Mouse (Mus musculus) lung, postnatal 0 days (tissue): ENCODE results near the gene Il18. TPM values are rescaled to one million over a fixed set of nuclear protein-coding genes. Genes with fewer than 3 reads are reported as not detected.

Experiments
- ATAC-seq: fragments of 200-750 bp; cut with Nextera tagmentation; 2 replicates; pipeline ENCODE4 v1.8.0; 2017; ENCODE audit warnings: moderate library complexity
- DNase-seq: peaks from one replicate; pipeline ENCODE4 v3.0.0-alpha.2; 2016; ENCODE audit warnings: low spot score
- H3K27ac ChIP-seq: fragments of 300-500 bp; sonication (generic); 2 replicates; pipeline ENCODE4 v1.5.1; 2014; ENCODE audit warnings: antibody characterized with exemption, mild to moderate bottlenecking, low read length, mixed read lengths
- H3K27me3 ChIP-seq: fragments of 300-500 bp; sonication (generic); replicated peaks from 2 replicates; pipeline ENCODE4 v1.6.1; 2014; ENCODE audit warnings: low read length, mixed read lengths; ENCODE audit not compliant: insufficient read depth
- H3K36me3 ChIP-seq: fragments of 300-500 bp; sonication (generic); 2 replicates; pipeline ENCODE4 v1.6.1; 2014; ENCODE audit warnings: low read length, mixed read lengths; ENCODE audit not compliant: insufficient read depth
- H3K4me1 ChIP-seq: fragments of 300-500 bp; sonication (generic); 2 replicates; pipeline ENCODE4 v1.6.1; 2014; ENCODE audit warnings: antibody characterized with exemption, low read depth, low read length, mixed read lengths; ENCODE audit not compliant: insufficient read depth
- H3K4me2 ChIP-seq: fragments of 300-500 bp; sonication (generic); replicated peaks from 2 replicates; pipeline ENCODE4 v1.6.1; 2014; ENCODE audit warnings: low read depth, mild to moderate bottlenecking, low read length, moderate library complexity, mixed read lengths
- H3K4me3 ChIP-seq: fragments of 300-500 bp; sonication (generic); 2 replicates; pipeline ENCODE4 v1.5.1; 2014; ENCODE audit warnings: low read depth, low read length
- H3K9ac ChIP-seq: fragments of 300-500 bp; sonication (generic); replicated peaks from 2 replicates; pipeline ENCODE4 v1.6.1; 2014; ENCODE audit warnings: low read depth, mild to moderate bottlenecking
- H3K9me3 ChIP-seq: fragments of 300-500 bp; sonication (generic); 2 replicates; pipeline ENCODE4 v1.6.1; 2016; ENCODE audit warnings: low read length, mixed read lengths
- CTCF ChIP-seq: IDR thresholded peaks from 2 replicates; pipeline ENCODE4 v1.5.1; 2016; ENCODE audit warnings: antibody characterized with exemption, mild to moderate bottlenecking
- EP300 ChIP-seq: IDR thresholded peaks from 2 replicates; pipeline ENCODE4 v1.6.1; 2016; ENCODE audit warnings: antibody characterized with exemption, mild to moderate bottlenecking, control low read depth
- WGBS: fragments of 180-500 bp; shearing (Covaris S2); extraction: QIAGEN DNeasy Blood & Tissue Kit; methylation state at CpG from one replicate; pipeline ENCODE4 v1.1.7; 2014; 5-methylcytosine and 5-hydroxymethylcytosine counted together
- polyA plus RNA-seq: library from polyadenylated mRNA; unstranded; fragments of >200 nt; fragmentation: Nextera tagmentation; extraction: Ambion mirVana; gene quantifications from 2 replicates; pipeline ENCODE4 v1.2.1, GENCODE M21; 2015

Gene Il18
- polyA plus RNA-seq, 1 experiment from 2014 or later, result 29.3 TPM

DNA sequence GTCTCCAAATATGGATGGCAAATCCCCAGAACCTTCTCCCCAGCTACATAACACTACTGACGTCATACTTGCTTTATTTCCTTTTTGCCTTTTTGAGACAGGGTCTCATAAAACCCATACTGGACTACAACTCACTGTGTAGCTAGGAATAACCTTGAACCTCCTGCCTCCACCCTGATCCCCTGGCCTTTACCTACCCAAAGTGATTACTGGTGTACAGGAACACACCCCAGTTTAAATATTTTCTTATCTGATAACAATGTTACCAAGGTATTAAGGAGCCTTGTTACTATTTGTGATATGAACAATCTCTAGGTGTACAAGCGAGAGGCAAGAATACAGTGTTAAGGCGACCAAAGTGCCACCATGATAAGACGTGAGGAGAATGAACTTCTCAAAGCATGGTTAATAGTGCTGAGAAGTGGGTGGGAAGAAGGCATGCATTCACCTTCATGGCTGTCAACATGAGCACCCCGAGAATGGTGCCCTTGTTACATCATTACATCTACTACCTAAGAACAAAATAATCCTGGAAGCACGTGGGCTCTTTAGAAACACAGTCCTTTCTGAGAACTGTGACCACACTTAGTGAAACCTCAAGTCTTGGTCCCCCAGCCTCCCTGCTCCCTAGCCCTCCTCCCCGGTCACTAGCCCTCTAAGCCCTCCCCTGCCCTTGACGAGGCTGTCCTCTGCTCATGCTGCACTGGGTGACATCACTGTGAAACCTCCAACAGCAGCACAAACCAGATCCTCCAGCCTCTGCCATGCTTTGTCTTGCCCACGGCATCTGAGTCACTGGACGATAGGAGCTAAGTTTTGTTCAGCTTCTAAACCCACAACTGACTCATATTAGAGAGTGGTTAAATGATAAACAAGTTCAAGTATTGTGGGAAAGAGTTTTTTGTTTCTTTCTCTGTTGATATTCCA lies 15.2 kb downstream of the Il18 start:
- H3K4me3 ChIP-seq, result no peak overlapping the region
- 58% methylated on average over 10 of the region's 10 CpGs for WGBS
- no peaks in the 10 kb centered on the region for H3K9me3 ChIP-seq
- TF ChIP-seq EP300 (no peak), CTCF (no peak)
- H3K4me2 ChIP-seq, result no peak overlapping the region
- ATAC-seq (no peak), DNase-seq (no peak)
- H3K36me3 ChIP-seq, result no peaks in the 10 kb centered on the region
- H3K27me3 ChIP-seq, result no peaks in the 10 kb centered on the region
- H3K4me1 ChIP-seq, result no peaks in the 10 kb centered on the region
- no peak overlapping the region for H3K9ac ChIP-seq
- no peak overlapping the region for H3K27ac ChIP-seq

DNA sequence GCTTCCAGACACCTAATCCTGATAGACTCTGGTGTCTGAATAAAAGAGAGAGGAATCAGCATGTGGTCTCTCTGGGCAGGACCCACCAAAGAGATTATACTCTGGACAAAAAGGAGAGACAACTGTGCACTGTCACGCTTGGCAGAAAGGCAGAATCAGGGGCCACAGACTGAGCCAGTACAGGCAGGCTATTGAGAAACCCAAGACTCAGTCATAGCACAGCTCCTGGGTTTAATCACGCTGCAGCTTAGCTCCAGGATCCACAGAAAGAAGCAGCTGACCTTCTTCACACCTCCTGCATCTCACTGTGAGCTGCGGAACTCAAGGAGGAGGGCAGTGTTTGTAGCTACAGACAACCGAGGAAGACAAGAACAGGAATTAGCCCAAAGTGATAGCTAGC lies 25.7 kb downstream of the Il18 start:
- Histone ChIP-seq H3K4me1 (no peaks in the 10 kb centered on the region), H3K9me3 (no peaks in the 10 kb centered on the region), H3K4me3 (no peak overlapping the region), H3K27me3 (no peaks in the 10 kb centered on the region), H3K9ac (no peak overlapping the region), H3K36me3 (no peaks in the 10 kb centered on the region), H3K4me2 (no peak overlapping the region), H3K27ac (no peak overlapping the region)
- DNase-seq (no peak), ATAC-seq (no peak)
- 27% methylated on average over 4 of the region's 4 CpGs for WGBS
- TF ChIP-seq EP300 (no peak), CTCF (no peak)

DNA sequence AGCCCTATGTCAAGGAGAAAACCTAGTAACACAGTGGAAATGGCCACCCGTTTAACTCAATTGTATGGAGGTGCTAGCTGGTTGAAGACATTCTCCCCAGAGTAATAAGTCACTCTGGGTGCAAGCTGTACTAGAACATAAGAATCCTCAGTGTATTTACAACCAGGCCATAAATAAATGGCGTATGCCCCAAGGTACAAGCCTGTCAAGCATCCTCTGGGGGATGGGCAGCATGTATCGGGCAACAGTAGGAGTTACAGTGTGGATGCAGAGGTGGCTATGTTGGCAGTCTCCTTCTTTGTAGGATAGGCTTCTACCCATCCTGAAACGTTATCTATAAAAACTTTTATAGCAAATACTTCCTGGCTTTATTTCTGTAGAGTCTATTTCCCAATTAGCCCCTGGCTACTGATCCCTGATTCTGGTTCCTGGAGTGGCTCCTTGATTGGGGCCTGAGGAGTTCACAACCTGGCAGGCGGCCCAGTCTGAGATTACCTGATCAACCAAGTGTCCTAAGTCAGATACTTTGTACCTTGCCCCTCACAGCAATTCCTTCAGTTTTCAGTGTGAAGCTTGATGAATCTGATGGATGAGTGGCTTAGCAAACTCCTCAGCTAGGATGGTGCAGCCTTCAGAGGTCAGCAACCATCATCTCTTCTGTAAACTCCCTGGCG lies 30.7 kb downstream of the Il18 start:
- DNase-seq, result no peak
- Histone ChIP-seq H3K27ac (no peak overlapping the region), H3K36me3 (no peaks in the 10 kb centered on the region), H3K27me3 (no peaks in the 10 kb centered on the region), H3K9me3 (no peaks in the 10 kb centered on the region), H3K4me3 (no peak overlapping the region), H3K4me1 (no peaks in the 10 kb centered on the region), H3K9ac (no peak overlapping the region), H3K4me2 (no peak overlapping the region)
- no peak for ATAC-seq
- 74% methylated on average over 6 of the region's 6 CpGs for WGBS
- no peak for TF ChIP-seq CTCF
- no peak for TF ChIP-seq EP300

- WGBS, result 45% methylated on average over 4 of the region's 4 CpGs
- Histone ChIP-seq H3K4me3 (no peak overlapping the region), H3K27ac (no peak overlapping the region), H3K27me3 (no peaks in the 10 kb centered on the region), H3K4me1 (no peaks in the 10 kb centered on the region), H3K9ac (no peak overlapping the region), H3K4me2 (no peak overlapping the region), H3K9me3 (no peaks in the 10 kb centered on the region), H3K36me3 (no peaks in the 10 kb centered on the region)
- DNase-seq (no peak), ATAC-seq (no peak)
- TF ChIP-seq CTCF (no peak), EP300 (no peak)
Measured at GRCm38 (mm10) chr9:50586955-50587354, 32.3 kb downstream of the Il18 start.

- no peak for TF ChIP-seq CTCF
- no peak for TF ChIP-seq EP300
- no peak overlapping the region for H3K9ac ChIP-seq
- H3K27me3 ChIP-seq, result no peaks in the 10 kb centered on the region
- H3K9me3 ChIP-seq, result no peaks in the 10 kb centered on the region
- ATAC-seq, result peak; percentile 57
- peak; percentile 76 for DNase-seq
- WGBS, result 65% methylated on average over 10 of the region's 10 CpGs
- H3K4me3 ChIP-seq, result no peak overlapping the region
- H3K36me3 ChIP-seq, result 0 out of 2 replicates have a peak, but pooled peaks cover 3% of the 10 kb centered on the region
- no peak overlapping the region for H3K4me2 ChIP-seq
- peak overlapping the region; percentile 47; the same call in 1 of the 2 replicates for H3K27ac ChIP-seq
- no peaks in the 10 kb centered on the region for H3K4me1 ChIP-seq
Measured at GRCm38 (mm10) chr9:50590856-50591518, 36.4 kb downstream of the Il18 start.

GRCm38 (mm10) chr9:50592955-50593354 lies 38.3 kb downstream of the Il18 start:
- Histone ChIP-seq H3K9ac (no peak overlapping the region), H3K9me3 (no peaks in the 10 kb centered on the region), H3K27ac (no peak overlapping the region), H3K27me3 (no peaks in the 10 kb centered on the region), H3K4me3 (no peak overlapping the region), H3K4me1 (no peaks in the 10 kb centered on the region), H3K36me3 (peaks cover 17% of the 10 kb centered on the region; the same call in 1 of the 2 replicates), H3K4me2 (no peak overlapping the region)
- DNase-seq (peak; percentile 23), ATAC-seq (no peak)
- 84% methylated on average over 9 of the region's 9 CpGs for WGBS
- no peak for TF ChIP-seq EP300
- TF ChIP-seq CTCF, result no peak
